Mouse (Mus musculus) adrenal gland, postnatal 10 days (tissue): Measurements from ENCODE around the gene Svs4. TPM values are rescaled to one million over a fixed set of nuclear protein-coding genes. Genes with fewer than 3 reads are reported as not detected.
A peak's percentile ranks its signal among the peaks of the same experiment; 100 is the strongest.
"Not testable (repeated sequence)": the region's sequence is repeated elsewhere in the genome, so short reads cannot be mapped to it uniquely, and the experiment has no call there.

ENCODE experiments used
- DNase-seq: peaks from one replicate; pipeline ENCODE4 v3.0.0; 2021; ENCODE audit warnings: mixed read lengths
- long read RNA-seq, 2 experiments: library from polyadenylated mRNA; stranded (forward); transcript quantifications; one replicate each; pipeline ENCODE4 v2.0.0; 2021
- total RNA-seq, 2 experiments: library from RNA; stranded (reverse); gene quantifications; 2 replicates each; pipeline ENCODE4 v1.2.3; 2021

The Svs4 gene
- total RNA-seq, result not detected
- long read RNA-seq, experiment 1, result 0 reads
- long read RNA-seq, experiment 2, result 0 reads

GRCm38 (mm10) chr2:164278359-164278758 is at the start of gene Svs4:
TSS of gene Svs4 (minus strand) at chr2:164278459.
- DNase-seq, result no peak

- no peak for DNase-seq
Measured at GRCm38 (mm10) chr2:164320983-164321382, 42.7 kb upstream of the Svs4 start.

GRCm38 (mm10) chr2:164316451-164316850 is 38.2 kb upstream of the Svs4 start, which contains the start of gene Svs6:
TSS of gene Svs6 (plus strand) at chr2:164316751.
- not testable (repeated sequence) for DNase-seq

GRCm38 (mm10) chr2:164315460-164315859 is 37.2 kb upstream of the Svs4 start:
- DNase-seq, result not testable (repeated sequence)

- no peak for DNase-seq
Measured at GRCm38 (mm10) chr2:164312599-164312998, 34.3 kb upstream of the Svs4 start.

- DNase-seq, result not testable (repeated sequence)
Measured at GRCm38 (mm10) chr2:164288968-164289367, 10.7 kb upstream of the Svs4 start, which contains the start of gene Svs3a. TSS of gene Svs3a (plus strand) at chr2:164289268.

- DNase-seq, result not testable (repeated sequence)
Measured at GRCm38 (mm10) chr2:164256540-164256939, 21.7 kb downstream of the Svs4 start, which contains the start of gene Svs3b. TSS of gene Svs3b (minus strand) at chr2:164256640.

- DNase-seq, result no peak
Measured at GRCm38 (mm10) chr2:164238366-164238765, 39.9 kb downstream of the Svs4 start, which contains the start of gene Svs2. TSS of gene Svs2 (minus strand) at chr2:164238466.

GRCm38 (mm10) chr2:164232671-164233070 is 45.6 kb downstream of the Svs4 start:
- DNase-seq, result no peak

GRCm38 (mm10) chr2:164228361-164229070 is 49.7 kb downstream of the Svs4 start:
- peak; percentile 12 for DNase-seq

Other genes starting within 250 kb of the Svs4 start
- 10 to 100 TPM; 27.9 to 30.1 TPM for gene Stk4, start 208.1 kb downstream of the Svs4 start, total RNA-seq
- gene Tomm34, start 207.3 kb downstream of the Svs4 start, total RNA-seq, result 10 to 100 TPM; 24.6 to 29.5 TPM
- under 1 TPM; 0.09 to 0.15 TPM for gene Kcns1, start 107.3 kb downstream of the Svs4 start, total RNA-seq
- gene Wfdc5, start 95.7 kb downstream of the Svs4 start, total RNA-seq, result not detected
- not detected for gene Wfdc12, start 87.9 kb downstream of the Svs4 start, total RNA-seq
- gene Wfdc15a, start 78.3 kb downstream of the Svs4 start, total RNA-seq, result not detected
- gene Wfdc15b, start 56.8 kb downstream of the Svs4 start, total RNA-seq, result not detected
- not detected for gene Svs2, start 40.0 kb downstream of the Svs4 start, total RNA-seq
- gene Svs3b, start 21.8 kb downstream of the Svs4 start, total RNA-seq, result not detected
- not detected for gene Svs3a, start 10.8 kb upstream of the Svs4 start, total RNA-seq
- gene Svs6, start 38.3 kb upstream of the Svs4 start, total RNA-seq, result not detected
- gene Svs5, start 54.3 kb upstream of the Svs4 start, total RNA-seq, result under 1 TPM in 1 of 2 experiments, not detected in 1; 0.45 TPM
- gene Slpi, start 110.6 kb upstream of the Svs4 start, total RNA-seq, result 10 to 100 TPM in 1 of 2 experiments, 1 to 10 TPM in 1; 9.1 to 13.2 TPM
- under 1 TPM in 1 of 2 experiments, not detected in 1; 0.15 TPM for gene Rbpjl, start 124.7 kb upstream of the Svs4 start, total RNA-seq
- 1 to 10 TPM; 2.3 to 2.7 TPM for gene Matn4, start 126.7 kb upstream of the Svs4 start, total RNA-seq
- 100 to 1,000 TPM; 101 to 246 TPM for gene Sdc4, start 165.4 kb upstream of the Svs4 start, total RNA-seq
- gene Sys1, start 178.5 kb upstream of the Svs4 start, total RNA-seq, result 10 to 100 TPM; 31.7 to 34.5 TPM
- 1 to 10 TPM; 2.5 to 4.8 TPM for gene Gm20458, start 182.5 kb upstream of the Svs4 start, total RNA-seq
- not detected for gene Trp53tg5, start 195.3 kb upstream of the Svs4 start, total RNA-seq
- gene Dbndd2, start 207.6 kb upstream of the Svs4 start, total RNA-seq, result 10 to 100 TPM; 13.1 to 20.5 TPM
- 10 to 100 TPM; 87.4 to 93.0 TPM for gene Pigt, start 219.1 kb upstream of the Svs4 start, total RNA-seq